Mouse (Mus musculus): Measurements from ENCODE around the gene Atxn1. TPM values are rescaled to one million over a fixed set of nuclear protein-coding genes. Genes with fewer than 3 reads are reported as not detected.

The Atxn1 gene
- total and polyA plus RNA-seq, 3 experiments, result 9.4 to 61.0 (median 25.0) TPM

- peaks cover 49% of the 10 kb centered on the region for H3K36me3 ChIP-seq (replicated peaks)
- peaks cover 7% of the 10 kb centered on the region for H3K9me3 ChIP-seq (replicated peaks)
- no peak overlapping the region for H3K4me3 ChIP-seq (ENCODE audit: low read depth, low read length)
- H3K27me3 ChIP-seq (ENCODE audit: insufficient read depth, low read length), result no peaks in the 10 kb centered on the region
- no peak for ATAC-seq (ENCODE audit: extremely low read depth, insufficient number of reproducible peaks, low FRiP score, poor library complexity, severe bottlenecking)
- TF ChIP-seq CTCF (IDR thresholded peaks at IDR 0.05; ENCODE audit: low read depth, low read length) (no peak), GATA1 (IDR thresholded peaks at IDR 0.05; ENCODE audit: borderline replicate concordance, low read length) (no peak), TAL1 (conservative IDR thresholded peaks at IDR 0.05; ENCODE audit: low read depth, low read length) (no peak), GATA2 (IDR thresholded peaks at IDR 0.05; ENCODE audit: borderline replicate concordance, low read depth, low read length) (no peak), POLR2AphosphoS5 (IDR thresholded peaks at IDR 0.05; ENCODE audit: insufficient replicate concordance, low read depth, low read length) (no peak)
- no peak for DNase-seq (ENCODE audit: low spot score)
- H3K4me1 ChIP-seq (ENCODE audit: insufficient read depth, low read depth, low read length), result peaks cover 42% of the 10 kb centered on the region
Measured at GRCm38 (mm10) chr13:45931215-45931614, 33.6 kb downstream of the Atxn1 start.

GRCm38 (mm10) chr13:45929744-45930143, 35.1 kb downstream of the Atxn1 start:
- TF ChIP-seq GATA1 (IDR thresholded peaks at IDR 0.05; ENCODE audit: borderline replicate concordance, low read length), result no peak
- TF ChIP-seq TAL1 (conservative IDR thresholded peaks at IDR 0.05; ENCODE audit: low read depth, low read length), result no peak
- TF ChIP-seq CTCF (IDR thresholded peaks at IDR 0.05; ENCODE audit: low read depth, low read length), result no peak
- no peak for TF ChIP-seq GATA2 (IDR thresholded peaks at IDR 0.05; ENCODE audit: borderline replicate concordance, low read depth, low read length)
- TF ChIP-seq POLR2AphosphoS5 (IDR thresholded peaks at IDR 0.05; ENCODE audit: insufficient replicate concordance, low read depth, low read length), result no peak
- ATAC-seq (ENCODE audit: extremely low read depth, insufficient number of reproducible peaks, low FRiP score, poor library complexity, severe bottlenecking), result peak; percentile 57
- peaks cover 7% of the 10 kb centered on the region for H3K9me3 ChIP-seq (replicated peaks)
- H3K27me3 ChIP-seq (ENCODE audit: insufficient read depth, low read length), result no peaks in the 10 kb centered on the region
- no peak for DNase-seq (ENCODE audit: low spot score)
- H3K4me3 ChIP-seq (ENCODE audit: low read depth, low read length), result no peak overlapping the region
- peaks cover 44% of the 10 kb centered on the region for H3K4me1 ChIP-seq (ENCODE audit: insufficient read depth, low read depth, low read length)
- H3K36me3 ChIP-seq (replicated peaks), result peaks cover 60% of the 10 kb centered on the region

DNA sequence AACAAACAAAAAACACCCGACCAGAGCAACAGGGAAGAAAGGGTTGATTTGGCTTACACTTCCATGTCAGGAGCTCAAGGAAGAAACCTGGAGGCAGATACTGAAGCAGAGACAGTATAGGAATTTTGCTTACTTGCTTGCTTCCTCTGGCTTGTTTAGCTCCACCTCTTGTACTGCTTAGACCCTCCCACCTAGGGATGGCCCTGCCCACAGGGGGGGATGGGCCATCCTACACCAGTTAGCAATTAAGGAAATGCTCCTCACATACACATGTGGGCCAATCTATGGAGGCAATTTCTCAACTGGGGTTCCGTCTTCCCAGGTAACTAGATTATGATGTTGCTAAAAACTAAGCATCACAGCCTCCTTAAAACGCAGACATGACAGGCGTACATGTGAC, 39.5 kb downstream of the Atxn1 start:
- no peak overlapping the region for H3K4me3 ChIP-seq (ENCODE audit: low read depth, low read length)
- no peak for DNase-seq (ENCODE audit: low spot score)
- H3K4me1 ChIP-seq (ENCODE audit: insufficient read depth, low read depth, low read length), result peaks cover 43% of the 10 kb centered on the region

GRCm38 (mm10) chr13:45924555-45924954, 40.3 kb downstream of the Atxn1 start:
- ATAC-seq (ENCODE audit: extremely low read depth, insufficient number of reproducible peaks, low FRiP score, poor library complexity, severe bottlenecking), result no peak
- Histone ChIP-seq H3K27me3 (ENCODE audit: insufficient read depth, low read length) (no peaks in the 10 kb centered on the region), H3K4me3 (ENCODE audit: low read depth, low read length) (no peak overlapping the region), H3K9me3 (replicated peaks) (no peaks in the 10 kb centered on the region), H3K4me1 (ENCODE audit: insufficient read depth, low read depth, low read length) (peaks cover 38% of the 10 kb centered on the region), H3K36me3 (replicated peaks) (peaks cover 66% of the 10 kb centered on the region)
- TF ChIP-seq TAL1 (conservative IDR thresholded peaks at IDR 0.05; ENCODE audit: low read depth, low read length), result no peak
- no peak for TF ChIP-seq POLR2AphosphoS5 (IDR thresholded peaks at IDR 0.05; ENCODE audit: insufficient replicate concordance, low read depth, low read length)
- TF ChIP-seq GATA2 (IDR thresholded peaks at IDR 0.05; ENCODE audit: borderline replicate concordance, low read depth, low read length), result no peak
- no peak for TF ChIP-seq CTCF (IDR thresholded peaks at IDR 0.05; ENCODE audit: low read depth, low read length)
- TF ChIP-seq GATA1 (IDR thresholded peaks at IDR 0.05; ENCODE audit: borderline replicate concordance, low read length), result no peak
- DNase-seq (ENCODE audit: low spot score), result no peak

More for the DNA sequence above, 39.5 kb downstream of the Atxn1 start:
- ATAC-seq (ENCODE audit: extremely low read depth, insufficient number of reproducible peaks, low FRiP score, poor library complexity, severe bottlenecking), result no peak
- Histone ChIP-seq H3K36me3 (replicated peaks) (peaks cover 66% of the 10 kb centered on the region), H3K9me3 (replicated peaks) (no peaks in the 10 kb centered on the region), H3K27me3 (ENCODE audit: insufficient read depth, low read length) (no peaks in the 10 kb centered on the region)
- TF ChIP-seq TAL1 (conservative IDR thresholded peaks at IDR 0.05; ENCODE audit: low read depth, low read length) (no peak), CTCF (IDR thresholded peaks at IDR 0.05; ENCODE audit: low read depth, low read length) (no peak), POLR2AphosphoS5 (IDR thresholded peaks at IDR 0.05; ENCODE audit: insufficient replicate concordance, low read depth, low read length) (no peak), GATA1 (IDR thresholded peaks at IDR 0.05; ENCODE audit: borderline replicate concordance, low read length) (no peak), GATA2 (IDR thresholded peaks at IDR 0.05; ENCODE audit: borderline replicate concordance, low read depth, low read length) (no peak)

- DNase-seq (ENCODE audit: low spot score) (no peak), ATAC-seq (ENCODE audit: extremely low read depth, insufficient number of reproducible peaks, low FRiP score, poor library complexity, severe bottlenecking) (no peak)
- Histone ChIP-seq H3K9me3 (replicated peaks) (no peaks in the 10 kb centered on the region), H3K4me3 (ENCODE audit: low read depth, low read length) (no peak overlapping the region), H3K27me3 (ENCODE audit: insufficient read depth, low read length) (no peaks in the 10 kb centered on the region), H3K4me1 (ENCODE audit: insufficient read depth, low read depth, low read length) (peaks cover 40% of the 10 kb centered on the region), H3K36me3 (replicated peaks) (peaks cover 62% of the 10 kb centered on the region)
- TF ChIP-seq POLR2AphosphoS5 (IDR thresholded peaks at IDR 0.05; ENCODE audit: insufficient replicate concordance, low read depth, low read length) (no peak), GATA2 (IDR thresholded peaks at IDR 0.05; ENCODE audit: borderline replicate concordance, low read depth, low read length) (no peak), GATA1 (IDR thresholded peaks at IDR 0.05; ENCODE audit: borderline replicate concordance, low read length) (no peak), CTCF (IDR thresholded peaks at IDR 0.05; ENCODE audit: low read depth, low read length) (no peak), TAL1 (conservative IDR thresholded peaks at IDR 0.05; ENCODE audit: low read depth, low read length) (no peak)
Measured at GRCm38 (mm10) chr13:45923086-45923485, 41.7 kb downstream of the Atxn1 start.

DNA sequence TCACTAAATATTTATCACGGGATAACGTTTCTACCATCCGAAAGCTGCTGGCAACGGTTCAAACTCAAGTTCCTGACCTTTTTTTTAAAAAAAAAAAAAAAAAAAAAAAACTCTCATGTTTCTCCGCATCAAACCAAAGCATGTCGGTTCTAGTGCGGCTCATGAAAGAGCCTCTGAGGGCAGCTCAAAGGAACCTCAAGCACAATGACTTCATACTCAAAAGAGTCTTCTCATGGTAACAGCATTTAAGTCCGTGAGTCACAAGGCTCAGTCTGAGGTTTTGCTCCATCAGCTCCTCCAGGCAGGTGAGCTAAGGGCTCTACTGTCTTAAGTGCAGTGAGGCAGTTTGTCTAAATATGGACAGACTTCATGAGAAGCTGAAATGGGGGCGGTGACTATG, 42.3 kb downstream of the Atxn1 start:
- Histone ChIP-seq H3K4me3 (ENCODE audit: low read depth, low read length) (no peak overlapping the region), H3K4me1 (ENCODE audit: insufficient read depth, low read depth, low read length) (peaks cover 41% of the 10 kb centered on the region), H3K27me3 (ENCODE audit: insufficient read depth, low read length) (no peaks in the 10 kb centered on the region), H3K36me3 (replicated peaks) (peaks cover 62% of the 10 kb centered on the region), H3K9me3 (replicated peaks) (no peaks in the 10 kb centered on the region)
- TF ChIP-seq CTCF (IDR thresholded peaks at IDR 0.05; ENCODE audit: low read depth, low read length) (no peak), GATA2 (IDR thresholded peaks at IDR 0.05; ENCODE audit: borderline replicate concordance, low read depth, low read length) (no peak), POLR2AphosphoS5 (IDR thresholded peaks at IDR 0.05; ENCODE audit: insufficient replicate concordance, low read depth, low read length) (no peak), GATA1 (IDR thresholded peaks at IDR 0.05; ENCODE audit: borderline replicate concordance, low read length) (no peak), TAL1 (conservative IDR thresholded peaks at IDR 0.05; ENCODE audit: low read depth, low read length) (no peak)
- DNase-seq (ENCODE audit: low spot score) (no peak), ATAC-seq (ENCODE audit: extremely low read depth, insufficient number of reproducible peaks, low FRiP score, poor library complexity, severe bottlenecking) (no peak)
